Mouse (Mus musculus): ENCODE results near the gene Hba-x.
"Not testable (repeated sequence)": the region's sequence is repeated elsewhere in the genome, so short reads cannot be mapped to it uniquely, and the experiment has no call there.

The Hba-x gene

DNA sequence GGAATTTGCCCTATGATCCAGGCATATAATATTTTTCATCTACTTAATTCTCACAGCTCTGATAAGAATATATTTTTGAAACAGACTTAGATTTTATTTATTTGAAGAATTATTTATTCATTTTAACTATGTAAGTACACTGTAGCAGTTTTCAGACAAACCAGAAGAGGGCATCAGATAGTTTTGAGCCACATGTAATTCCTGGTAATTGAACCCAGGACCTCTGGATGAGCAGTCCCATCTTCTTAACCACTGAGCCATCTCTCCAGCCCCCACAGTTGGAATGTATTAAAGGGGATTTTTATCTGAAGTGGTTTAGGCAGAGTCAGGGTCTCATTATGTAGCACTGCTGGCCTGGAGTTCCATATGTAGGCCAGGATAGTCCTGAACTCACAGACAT lies 9.7 kb downstream of the Hba-x start:
- not testable (repeated sequence) for DNase-seq (ENCODE audit: low spot score in 2 of 2)

DNA sequence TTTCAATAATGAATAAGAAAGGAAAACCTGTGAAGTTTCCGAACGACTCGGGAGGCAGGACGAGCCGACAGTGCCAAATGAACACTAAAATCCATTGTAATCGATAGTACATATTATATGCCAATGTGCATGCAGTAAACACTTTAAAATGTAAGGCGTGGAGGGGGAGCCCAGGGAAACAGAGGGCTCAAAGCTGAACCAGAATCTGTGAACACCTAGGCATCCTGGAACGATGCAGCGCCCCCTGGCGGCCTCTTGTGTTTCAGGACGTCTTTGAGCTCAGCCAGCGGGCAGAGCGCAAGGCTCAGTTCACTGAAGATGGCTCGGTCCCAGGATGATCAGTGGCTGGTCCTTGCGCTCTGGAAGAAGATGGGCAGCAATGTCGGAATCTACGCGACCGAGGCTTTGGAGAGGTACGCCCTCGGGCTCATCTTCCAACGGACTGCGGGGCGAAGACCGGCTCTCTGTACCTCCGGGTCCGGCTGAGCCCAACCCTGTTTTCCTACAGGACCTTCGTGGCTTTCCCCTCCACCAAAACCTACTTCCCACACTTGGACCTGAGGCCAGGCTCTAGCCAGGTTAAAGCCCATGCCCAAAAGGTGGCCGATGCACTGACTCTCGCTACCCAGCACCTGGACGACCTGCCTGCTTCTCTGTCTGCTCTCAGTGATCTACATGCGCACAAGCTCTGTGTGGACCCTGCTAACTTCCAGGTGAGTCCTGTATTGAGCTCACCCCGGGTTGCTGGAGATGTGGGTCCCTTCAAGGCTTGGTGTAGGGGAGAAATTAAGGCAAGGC lies 10.7 kb downstream of the Hba-x start, which contains the start of gene Hbq1b:
Gene Hbq1b (plus strand): TSS at position 271 of the 798 bp plus-strand sequence.
- DNase-seq (ENCODE audit: low spot score in 2 of 2): peak; percentile 50 to 74

DNA sequence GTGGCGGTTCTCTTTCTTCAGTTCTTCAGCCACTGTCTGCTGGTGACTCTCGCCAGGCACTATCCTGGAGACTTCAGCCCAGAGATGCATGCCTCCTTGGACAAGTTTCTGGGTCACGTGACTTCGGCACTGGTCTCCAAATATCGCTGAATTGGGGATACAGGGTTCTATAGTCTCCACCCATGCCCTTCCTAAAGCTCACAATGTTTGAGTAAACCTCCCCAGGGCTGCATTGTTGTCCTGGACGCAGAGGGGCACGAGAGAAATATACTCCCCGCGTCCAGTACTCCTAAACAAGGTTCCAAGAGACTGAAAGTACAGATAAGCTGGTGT lies 11.3 kb downstream of the Hba-x start:
- DNase-seq (ENCODE audit: low spot score in 2 of 2): no peak

DNA sequence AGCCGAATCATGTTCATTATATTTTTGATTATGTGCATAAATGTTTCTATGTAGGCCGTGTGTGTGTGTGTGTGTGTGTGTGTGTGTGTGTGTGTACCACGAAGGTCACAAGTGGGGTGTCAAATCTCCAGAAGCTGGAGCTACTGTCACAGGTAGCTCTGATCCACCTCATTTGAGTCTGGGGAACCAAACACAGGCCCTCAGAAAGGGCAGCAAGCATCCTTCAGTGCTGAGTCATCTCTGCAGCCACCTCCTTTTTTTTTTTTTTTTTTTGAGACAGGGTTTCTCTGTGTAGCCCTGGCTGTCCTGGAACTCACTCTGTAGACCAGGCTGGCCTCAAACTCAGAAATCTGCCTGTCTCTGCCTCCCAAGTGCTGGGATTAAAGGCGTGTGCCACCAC lies 16.6 kb downstream of the Hba-x start:
- DNase-seq (ENCODE audit: low spot score in 2 of 2): not testable (repeated sequence)

DNA sequence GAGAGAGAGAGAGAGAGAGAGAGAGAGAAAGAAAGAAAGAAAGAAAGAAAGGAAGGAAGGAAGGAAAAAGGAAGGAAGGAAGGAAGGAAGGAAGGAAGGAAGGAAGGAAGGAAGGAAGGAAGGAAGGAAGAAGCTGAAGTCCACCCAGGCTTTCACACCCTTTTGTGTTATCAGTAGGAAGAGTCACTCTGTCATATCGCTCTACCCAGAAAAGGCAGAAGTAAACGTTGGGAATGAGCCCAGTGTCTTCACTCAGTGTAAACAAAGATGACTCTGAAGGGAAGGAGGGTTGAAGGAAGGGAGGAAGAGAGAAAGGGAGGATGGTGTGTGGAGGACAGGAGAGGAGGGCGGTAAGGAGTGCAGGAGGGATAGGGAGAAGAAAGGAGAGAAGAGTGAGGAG lies 17.3 kb downstream of the Hba-x start:
- not testable (repeated sequence) for DNase-seq (ENCODE audit: low spot score in 2 of 2)

DNA sequence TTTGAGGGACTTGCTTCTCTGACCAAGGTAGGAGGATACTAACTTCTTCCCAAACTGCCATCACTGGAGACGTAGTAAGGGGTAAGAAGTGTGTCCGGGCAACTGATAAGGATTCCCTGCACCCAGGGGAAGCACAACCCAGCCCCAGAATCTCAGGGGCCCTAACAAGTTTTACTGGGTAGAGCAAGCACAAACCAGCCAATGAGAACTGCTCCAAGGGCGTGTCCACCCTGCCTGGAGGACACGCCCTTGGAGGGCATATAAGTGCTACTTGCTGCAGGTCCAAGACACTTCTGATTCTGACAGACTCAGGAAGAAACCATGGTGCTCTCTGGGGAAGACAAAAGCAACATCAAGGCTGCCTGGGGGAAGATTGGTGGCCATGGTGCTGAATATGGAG lies 20.0 kb downstream of the Hba-x start, which contains the start of gene Hba-a2:
Gene Hba-a2 (plus strand): TSS at position 287 of the 400 bp plus-strand sequence.
- DNase-seq (ENCODE audit: low spot score in 2 of 2): not testable (repeated sequence)

DNA sequence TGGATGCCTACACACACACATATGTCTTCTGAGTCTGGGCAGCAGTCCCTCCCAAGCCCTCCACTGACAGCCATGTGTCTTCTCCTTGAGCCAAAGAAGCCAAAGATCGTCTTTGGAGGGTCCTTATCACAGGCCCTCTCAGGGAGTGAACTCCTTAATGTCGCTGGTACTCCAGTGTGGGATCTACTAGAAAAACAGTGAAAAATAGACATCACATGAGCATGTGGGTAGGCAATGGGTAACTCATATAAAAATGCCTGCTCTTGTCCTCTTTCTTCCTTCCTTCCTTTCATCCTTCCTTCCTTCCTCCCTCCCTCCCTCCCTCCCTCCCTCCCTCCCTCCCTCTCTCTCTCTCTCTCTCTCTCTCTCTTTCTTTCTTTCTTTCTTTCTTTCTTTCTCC lies 21.2 kb downstream of the Hba-x start:
- DNase-seq (ENCODE audit: low spot score in 2 of 2): not testable (repeated sequence)

DNA sequence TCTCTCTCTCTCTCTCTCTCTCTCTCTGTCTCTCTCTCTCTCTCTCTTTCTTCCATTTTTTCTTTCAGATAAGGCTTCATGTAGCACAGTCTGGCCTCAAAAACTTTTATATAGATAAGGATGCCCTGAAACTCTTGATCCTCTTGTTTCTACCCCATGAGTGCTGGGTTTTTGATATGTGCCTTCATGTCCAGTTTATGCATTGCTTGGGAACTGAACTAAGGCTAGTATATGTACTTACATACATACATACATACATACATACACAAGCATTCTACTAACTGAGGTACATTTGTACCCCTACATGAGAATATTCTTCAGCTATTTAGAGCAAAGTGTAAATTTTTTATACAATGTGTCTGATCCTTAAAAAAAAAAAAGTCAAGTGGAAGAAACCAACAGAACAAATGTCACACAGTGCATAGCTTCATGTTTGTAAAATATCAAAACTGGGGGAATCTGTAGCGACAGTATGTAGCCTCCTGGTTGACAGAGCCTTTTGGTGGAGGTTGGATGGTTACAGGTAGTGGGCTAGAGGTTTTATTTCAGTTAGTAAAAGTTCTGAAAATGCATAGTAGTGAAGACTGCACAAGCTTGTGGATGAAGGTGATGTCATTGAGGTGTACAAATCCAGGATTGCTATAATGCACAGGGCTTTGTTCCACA lies 21.8 kb downstream of the Hba-x start:
- no peak for DNase-seq (ENCODE audit: low spot score in 2 of 2)

DNA sequence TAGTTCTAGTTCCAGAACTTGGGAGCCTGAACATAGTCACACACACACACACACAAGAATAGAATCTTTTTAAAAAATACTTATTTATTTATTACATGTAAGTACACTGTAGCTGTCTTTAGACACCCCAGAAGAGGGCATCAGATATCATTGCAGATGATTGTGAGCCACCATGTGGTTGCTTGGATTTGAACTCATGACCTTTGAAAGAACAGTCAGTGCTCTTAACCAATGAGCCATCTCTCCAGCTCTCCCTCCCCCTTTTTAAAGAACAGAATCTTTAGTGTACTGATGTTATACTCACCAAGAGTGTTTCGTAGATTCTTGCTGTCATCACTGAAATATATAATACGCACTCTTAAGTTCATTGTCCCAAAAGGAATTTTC lies 22.3 kb downstream of the Hba-x start:
- DNase-seq (ENCODE audit: low spot score in 2 of 2): no peak

DNA sequence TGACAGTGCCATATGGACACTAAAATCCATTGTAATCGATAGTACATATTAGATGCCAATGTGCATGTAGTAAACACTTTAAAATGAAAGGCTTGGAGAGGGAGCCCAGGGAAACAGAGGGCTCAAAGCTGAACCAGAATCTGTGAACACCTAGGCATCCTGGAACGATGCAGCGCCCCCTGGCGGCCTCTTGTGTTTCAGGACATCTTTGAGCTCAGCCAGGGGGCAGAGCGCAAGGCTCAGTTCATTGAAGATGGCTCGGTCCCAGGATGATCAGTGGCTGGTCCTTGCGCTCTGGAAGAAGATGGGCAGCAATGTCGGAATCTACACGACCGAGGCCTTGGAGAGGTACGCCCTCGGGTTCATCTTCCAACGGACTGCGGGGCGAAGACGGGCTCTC lies 23.7 kb downstream of the Hba-x start, which contains the start of gene Hbq1a:
Gene Hbq1a (plus strand): TSS at position 205 of the 400 bp plus-strand sequence.
- peak; percentile 9 to 61 for DNase-seq (ENCODE audit: low spot score in 2 of 2)

DNA sequence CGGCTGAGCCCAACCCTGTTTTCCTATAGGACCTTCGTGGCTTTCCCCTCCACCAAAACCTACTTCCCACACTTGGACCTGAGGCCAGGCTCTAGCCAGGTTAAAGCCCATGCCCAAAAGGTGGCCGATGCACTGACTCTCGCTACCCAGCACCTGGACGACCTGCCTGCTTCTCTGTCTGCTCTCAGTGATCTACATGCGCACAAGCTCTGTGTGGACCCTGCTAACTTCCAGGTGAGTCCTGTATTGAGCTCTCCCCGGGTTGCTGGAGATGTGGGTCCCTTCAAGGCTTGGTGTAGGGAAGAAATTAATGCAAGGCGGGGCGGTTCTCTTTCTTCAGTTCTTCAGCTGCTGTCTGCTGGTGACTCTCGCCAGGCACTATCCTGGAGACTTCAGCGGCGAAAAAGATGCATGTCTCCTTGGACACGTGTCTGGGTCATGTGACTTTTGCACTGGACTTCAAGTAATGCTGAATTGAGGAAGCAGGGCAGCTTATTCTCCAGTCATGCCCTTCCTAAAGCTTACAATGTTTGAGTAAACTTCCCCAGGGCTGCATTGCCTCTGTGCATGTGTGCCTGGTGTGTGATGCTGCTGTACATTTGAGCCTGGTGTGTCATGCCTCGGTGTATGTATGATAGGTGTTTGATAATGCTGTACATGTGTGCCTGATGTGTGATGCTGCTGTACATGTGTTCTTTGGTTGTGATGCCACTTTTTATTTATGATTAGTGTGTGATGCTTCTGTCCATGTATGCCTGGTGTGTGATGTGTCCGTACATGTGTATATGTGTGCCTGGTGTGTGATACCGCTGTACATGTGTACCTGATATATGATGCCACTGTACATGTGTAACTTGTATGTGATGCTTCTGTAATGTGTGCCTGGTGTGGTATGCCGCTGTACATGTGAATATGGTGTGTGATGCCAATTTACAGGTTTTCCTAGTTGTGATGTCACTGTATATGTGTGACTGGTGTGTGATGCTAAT lies 24.4 kb downstream of the Hba-x start:
- no peak for DNase-seq (ENCODE audit: low spot score in 2 of 2)

DNA sequence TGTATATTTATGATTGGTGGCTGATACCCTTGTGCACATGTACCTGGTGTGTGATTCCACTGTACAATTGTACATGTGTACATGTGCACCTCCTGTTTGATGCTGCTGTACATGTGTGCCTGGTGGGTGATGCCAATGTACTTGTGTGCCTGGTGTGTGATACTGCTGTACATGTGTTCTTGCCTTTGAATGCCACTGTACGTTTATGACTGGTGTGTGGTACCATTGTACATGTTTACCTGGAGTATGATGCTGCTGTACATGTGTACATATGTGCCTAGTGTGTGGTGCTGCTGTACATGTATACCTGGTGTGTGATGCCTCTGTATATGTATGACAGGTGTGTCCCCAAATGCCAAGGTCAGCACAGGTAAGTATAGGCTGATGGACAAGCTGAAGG lies 25.3 kb downstream of the Hba-x start:
- no peak for DNase-seq (ENCODE audit: low spot score in 2 of 2)

DNA sequence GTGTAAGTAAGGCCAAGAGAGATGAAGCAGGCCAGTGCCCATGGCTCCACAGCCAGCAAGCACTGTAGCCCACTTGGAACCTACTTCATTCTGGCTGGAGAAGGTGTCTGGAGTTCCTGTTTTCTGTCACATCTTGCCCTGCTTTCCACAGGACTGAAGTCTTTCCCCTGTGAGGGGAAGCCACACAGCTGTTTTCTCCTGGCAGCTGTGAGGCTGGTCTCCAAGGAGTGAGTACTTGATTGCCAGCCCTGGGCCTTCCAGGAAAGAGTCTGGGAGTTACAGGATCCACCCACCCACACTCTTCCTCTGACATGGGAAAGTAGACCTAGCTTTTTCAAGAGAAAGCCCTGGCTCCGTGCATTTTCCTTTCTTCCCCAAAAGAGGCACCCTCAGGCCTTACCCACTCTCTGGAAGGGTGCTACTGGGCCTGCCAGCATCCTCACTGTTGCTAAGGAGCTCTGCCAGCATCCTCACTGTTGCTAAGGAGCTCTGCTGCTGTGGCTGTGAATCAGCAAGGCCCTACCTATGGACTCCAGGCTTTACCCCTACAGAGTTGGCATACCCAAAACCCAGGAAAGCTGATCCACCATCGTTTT lies 26.7 kb downstream of the Hba-x start:
- no peak for DNase-seq (ENCODE audit: low spot score in 2 of 2)

DNA sequence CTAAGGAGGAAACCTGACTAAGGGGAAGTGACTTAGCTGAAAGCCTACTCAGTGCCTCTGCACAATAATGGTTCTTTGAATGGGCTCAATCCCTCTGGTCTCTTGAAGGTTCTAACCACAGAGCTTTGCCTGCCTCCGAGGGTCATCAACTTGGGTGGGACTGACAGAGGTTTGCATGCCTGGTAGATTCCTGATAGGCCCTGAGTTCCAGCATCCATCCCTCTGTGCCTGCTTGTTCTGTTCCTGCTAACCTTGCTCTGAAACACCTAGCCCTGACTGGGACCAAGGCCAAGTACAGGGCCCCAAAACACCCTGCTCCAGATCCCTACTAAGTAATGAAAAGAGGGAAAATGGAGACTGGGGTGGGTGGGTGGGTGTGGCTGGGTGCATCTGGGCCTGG lies 27.3 kb downstream of the Hba-x start:
- DNase-seq (ENCODE audit: low spot score in 2 of 2): no peak

DNA sequence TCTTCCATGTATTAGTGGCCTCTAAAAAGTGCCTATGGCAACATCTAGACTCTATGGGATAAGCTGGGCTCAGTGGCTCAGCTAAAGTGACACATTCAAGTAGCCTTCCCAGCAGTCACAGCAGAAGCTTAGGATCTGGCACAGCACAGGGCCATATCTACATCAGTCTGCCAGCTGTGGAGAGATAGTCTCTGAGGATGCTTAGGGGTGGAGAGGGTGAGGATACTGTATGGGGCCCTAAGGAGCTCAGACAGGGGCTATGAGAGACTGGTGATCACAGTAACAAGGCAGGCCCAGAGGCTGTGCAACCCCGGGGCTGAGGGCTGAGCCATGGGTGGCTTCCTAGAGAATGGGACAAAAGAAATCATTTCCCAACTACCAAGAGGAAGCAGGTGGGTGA lies 30.8 kb downstream of the Hba-x start:
- DNase-seq (ENCODE audit: low spot score in 2 of 2): no peak

DNA sequence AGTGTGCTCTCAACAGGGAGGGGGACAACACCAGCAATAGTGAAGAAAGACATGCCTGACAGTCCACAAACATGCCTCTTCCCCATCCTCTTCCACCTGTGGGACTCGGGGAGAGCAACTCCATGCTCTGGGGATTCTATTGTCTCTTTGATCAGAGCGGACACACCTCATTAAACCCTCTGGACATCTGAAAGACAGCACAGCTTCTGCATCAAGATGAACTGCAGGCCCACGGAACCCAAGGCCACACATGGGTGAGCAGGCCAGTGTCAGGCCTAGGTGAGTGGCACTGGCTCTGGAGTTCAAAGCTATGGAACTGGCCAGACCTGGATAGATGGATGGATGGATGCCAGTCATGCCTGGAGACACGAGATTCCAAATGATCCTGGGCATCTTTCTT lies 33.2 kb downstream of the Hba-x start:
- no peak for DNase-seq (ENCODE audit: low spot score in 2 of 2)

DNA sequence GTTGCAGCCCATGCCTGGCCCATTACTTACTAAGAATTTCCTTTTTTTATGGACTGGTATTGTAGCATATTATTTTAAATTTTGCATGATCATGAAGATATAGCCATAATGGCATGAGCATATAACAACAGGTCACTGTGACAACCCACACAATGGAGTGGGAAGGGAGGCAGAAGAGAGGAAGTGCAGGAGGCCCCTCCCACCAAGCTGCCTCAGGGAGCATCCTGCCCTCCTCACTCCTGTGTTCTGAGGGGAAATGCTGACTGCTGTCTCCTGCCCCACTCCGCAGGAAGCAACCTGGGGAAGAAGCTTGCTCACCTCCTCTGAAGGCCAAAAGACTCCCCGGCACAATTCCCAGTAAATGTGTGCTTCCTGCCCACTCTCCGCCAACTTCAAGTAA lies 33.7 kb downstream of the Hba-x start:
- DNase-seq (ENCODE audit: low spot score in 2 of 2): no peak

DNA sequence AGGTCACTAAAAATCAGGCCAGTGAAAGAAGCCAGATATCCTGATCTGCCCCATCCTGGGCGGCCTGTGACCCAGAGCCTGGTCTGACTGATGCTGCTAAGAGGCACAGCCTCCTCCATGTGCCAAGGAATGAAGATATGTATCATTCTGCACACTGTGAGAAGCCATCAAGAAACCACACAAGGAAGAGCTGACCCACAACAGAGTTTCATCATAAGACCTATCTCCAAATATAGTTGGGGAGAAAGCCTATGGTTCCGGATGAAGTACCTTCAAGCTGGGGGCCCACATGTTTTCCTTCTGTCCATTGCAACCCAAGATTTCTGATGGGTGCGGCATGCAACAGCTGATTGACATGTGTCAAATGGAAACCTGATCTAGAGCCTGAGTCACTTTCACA lies 39.8 kb downstream of the Hba-x start:
- no peak for DNase-seq (ENCODE audit: low spot score in 2 of 2)

DNA sequence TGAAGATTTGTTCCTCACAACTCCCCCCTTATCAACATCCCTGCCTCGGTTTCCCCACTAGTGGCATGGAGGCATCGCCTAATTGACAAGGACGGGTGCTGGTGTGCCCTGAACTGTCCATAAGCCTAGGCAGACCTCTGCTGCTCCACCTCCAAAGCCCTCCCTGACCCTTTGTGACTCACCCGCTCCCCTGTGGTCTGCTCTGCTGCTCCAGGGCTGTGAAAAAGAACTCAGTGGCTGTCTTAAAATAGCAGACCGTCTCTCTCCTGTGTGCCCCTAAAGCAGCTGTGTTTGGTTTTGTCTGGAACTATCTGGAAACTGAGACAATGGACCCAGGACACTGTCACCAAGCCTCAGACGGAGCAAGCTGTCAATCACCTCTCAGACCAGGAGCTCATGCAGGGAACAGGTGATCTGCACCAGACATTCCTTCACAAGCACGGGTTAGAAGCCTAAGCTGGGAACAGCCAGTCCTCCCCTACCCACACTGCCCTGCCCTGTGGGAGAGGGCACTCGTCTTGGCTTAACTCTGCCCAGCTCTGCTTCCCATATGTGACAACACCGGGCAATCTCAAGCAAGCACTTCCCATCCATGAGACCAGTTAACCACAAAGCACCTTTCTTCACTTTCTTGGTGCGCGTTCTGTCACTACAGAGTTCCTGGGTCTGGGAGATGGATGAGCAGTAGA lies 44.5 kb downstream of the Hba-x start:
- no peak for DNase-seq (ENCODE audit: low spot score in 2 of 2)

DNA sequence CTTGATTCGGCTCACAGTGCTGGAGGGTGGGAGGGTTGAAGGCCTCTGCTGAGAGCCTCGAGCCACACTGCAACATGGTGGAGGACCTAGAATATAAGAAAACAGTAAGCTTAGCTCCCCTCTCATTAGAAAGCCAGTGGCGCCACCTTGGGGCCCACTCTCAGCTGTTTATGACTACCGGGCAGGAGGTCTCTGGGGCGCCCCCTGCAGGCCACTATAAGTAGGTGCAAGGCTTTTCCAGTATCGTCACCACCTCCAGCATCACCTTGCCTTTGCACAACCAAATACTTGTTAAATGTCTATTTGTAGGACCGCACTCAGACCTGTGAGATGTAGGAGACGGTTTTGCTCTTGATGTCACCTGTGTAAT lies 45.0 kb downstream of the Hba-x start:
- DNase-seq (ENCODE audit: low spot score in 2 of 2): peak; percentile 34 to 67

DNA sequence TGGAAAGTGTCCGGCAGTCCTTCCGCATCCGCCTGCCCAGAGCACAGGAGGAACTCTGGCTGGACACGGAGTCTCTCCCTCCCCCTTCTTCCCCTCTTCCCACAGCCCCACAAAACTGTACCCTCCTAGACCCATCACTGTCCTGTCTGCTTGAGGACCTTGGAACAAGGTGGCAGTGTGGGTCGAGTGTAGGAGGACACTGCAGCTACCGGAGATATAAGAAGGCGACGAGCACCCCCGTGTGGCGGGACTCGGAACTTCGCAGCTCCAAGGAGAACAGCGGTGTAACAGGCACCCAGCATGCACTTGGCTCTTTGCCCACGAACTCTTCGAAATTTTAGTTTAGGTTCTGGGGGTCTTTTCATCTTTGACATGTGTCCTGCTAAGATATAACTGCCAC lies 48.4 kb downstream of the Hba-x start:
- peak; percentile 59 to 85 for DNase-seq (ENCODE audit: low spot score in 2 of 2)

Measured in thymus, postnatal 10 days (tissue).